Mouse (Mus musculus) layer of hippocampus, postnatal 25 days (tissue): ENCODE results near the gene Cped1. TPM values are rescaled to one million over a fixed set of nuclear protein-coding genes. Genes with fewer than 3 reads are reported as not detected.

Experiments
- DNase-seq, 2 experiments: peaks; one replicate each; pipeline ENCODE4 v3.0.0; 2022; ENCODE audit warnings: mixed read lengths in 2 of 2, low spot score in 1 of 2; ENCODE audit errors: extremely low spot score in 1 of 2
- total RNA-seq, 2 experiments: library from RNA; stranded (reverse); gene quantifications; 2 replicates each; pipeline ENCODE4 v1.2.3; 2021

The Cped1 gene
- 1 to 10 TPM; 1.1 to 1.5 TPM for total RNA-seq

DNA sequence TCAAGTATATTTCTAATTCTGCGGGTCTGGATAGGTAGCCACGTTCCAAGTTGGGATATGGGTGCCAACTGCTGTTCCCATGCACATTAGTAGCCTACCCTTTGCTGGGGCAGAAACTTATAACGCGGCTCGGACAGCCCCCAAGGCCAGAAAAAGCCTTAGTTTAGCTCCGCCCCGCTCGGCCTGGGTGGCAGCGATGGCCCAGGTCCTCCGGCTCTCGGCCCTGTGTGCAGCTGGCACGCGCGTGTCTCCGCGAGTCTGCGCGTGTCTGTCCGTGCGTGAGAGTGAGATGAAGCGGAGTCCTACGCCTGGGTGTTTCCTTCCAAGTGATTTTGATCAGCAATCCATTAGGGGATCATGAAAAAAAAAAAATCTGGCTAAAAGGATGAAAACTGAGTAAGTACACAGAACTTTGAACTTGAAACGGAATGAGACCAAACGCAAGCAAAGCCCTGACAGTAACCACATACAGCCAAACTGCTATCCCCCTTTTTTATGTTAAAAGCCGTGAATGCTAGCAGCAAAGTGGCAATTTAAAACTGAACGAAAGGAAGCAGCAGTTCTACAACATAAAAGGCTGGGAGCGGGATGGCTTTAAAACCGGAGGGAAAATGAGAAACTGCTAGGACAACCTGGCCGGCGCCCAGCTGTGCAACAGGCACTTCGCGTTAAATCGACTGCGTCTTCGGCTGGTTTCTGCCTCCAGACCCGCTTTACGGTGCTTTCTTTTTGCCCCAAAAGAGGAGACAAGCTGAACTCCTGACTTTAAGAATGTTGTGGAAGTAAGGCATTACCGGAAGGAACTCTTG lies at the start of gene Cped1:
Gene Cped1 (plus strand): TSS at position 185 of the 809 bp plus-strand sequence.
- DNase-seq: no peak

DNA sequence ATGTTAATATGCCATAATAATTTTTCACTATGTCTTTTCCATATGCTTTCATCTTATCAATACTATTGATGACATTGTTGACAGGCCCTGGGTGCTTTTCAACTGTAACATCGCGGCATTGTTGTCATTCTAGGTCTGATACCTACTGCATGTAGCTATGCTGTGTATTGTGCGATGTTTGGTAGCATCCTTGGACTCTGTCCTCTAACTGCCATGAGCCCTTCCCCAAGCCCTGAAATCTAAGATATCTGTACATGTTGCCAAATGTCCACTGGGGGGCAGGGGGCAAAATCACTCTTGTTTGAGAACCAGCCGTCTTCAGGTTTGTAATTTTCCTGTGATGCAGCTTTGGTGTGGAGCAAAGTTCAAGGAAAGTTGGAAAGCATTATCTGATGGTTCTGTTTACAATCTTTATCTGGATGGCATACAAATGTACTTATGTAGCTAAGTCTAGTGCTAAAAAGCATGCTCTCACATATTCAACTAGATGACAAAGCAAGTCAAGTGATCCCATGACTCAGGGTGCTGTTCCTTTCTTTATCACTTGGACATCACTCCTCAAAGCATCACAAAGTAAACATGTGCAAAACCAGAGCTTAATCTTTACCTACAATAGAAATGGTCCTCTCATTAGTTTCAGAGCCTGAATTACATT lies 47.6 kb upstream of the Cped1 start:
- DNase-seq: no peak

DNA sequence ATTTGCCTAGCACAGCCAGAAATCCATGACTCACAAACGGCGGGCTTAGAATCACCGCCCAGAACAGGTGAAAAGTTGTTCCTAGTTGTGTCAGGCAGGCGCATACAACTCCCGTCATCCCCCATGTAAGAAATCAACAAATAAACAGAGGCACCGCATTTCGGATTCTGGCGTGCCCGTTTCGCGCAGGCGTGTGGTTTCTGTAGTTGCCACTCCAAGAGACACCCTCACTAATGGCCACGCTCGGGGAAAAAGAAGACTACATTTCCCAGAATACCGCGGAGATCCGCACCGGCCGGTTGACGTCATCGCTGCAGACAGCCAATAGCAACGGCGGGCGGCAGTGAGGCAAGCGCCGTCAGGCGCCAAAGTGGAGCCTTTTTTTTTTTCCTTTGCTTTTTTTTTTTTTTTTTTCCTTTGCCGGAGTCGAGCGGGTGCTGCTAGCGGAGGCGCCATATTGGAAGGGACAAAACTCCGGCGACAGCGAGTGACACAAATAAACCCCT lies 36.4 kb upstream of the Cped1 start, which contains the start of gene Ing3:
Gene Ing3 (plus strand): TSS at position 346 of the 506 bp plus-strand sequence.
- DNase-seq: peak; percentile 84 to 86

DNA sequence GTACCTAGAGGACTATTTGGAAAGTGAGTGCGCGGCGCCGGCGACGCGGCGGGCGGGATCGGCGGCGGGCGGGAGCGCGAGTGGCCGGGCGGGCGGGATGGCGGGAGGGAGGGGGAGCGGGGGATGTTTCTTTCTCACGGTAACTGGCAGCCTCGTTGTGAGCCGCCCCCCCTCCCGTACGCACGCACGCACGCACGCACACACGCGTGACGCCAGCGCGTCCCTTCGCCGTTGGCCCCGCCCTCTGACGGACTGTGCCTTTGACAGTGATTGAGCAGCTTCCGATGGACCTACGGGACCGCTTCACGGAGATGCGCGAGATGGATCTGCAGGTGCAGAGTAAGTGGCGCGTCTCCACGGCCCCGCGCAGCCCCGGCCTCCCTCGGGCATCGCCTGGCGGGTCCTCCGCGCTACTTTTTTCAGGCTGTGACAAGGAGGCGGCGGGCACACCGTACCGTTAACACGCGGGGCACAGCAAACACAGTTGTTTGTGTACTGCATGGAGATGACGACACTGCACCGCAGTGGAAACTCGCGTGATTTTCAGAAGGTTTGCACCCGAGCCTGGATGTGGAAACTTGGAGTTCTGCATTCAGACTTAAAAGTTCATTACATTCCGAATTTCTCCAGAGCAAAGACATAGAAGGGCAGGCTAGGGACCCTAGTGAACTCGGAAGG lies 35.8 kb upstream of the Cped1 start:
- DNase-seq: peak; percentile 90 to 94

DNA sequence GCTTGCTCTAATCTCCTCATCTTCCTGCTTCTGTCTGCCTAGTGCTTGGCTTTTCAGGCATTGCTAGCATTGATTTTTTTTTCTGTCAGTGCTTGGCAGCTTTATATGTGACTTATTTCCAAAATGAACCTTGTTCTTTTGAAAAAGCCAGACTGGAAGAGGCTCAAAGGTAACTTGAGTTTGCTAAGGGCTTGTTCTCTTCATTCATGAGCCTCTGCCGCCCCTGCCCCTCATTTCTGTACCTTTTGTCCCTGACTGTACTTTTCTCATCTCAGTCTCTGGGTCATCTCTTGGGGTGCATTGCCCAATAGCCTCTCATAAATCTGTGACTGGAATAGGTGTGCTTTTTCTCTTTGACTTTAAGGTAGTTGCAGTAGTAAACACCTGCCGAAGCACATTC lies 35.0 kb upstream of the Cped1 start:
- no peak for DNase-seq

DNA sequence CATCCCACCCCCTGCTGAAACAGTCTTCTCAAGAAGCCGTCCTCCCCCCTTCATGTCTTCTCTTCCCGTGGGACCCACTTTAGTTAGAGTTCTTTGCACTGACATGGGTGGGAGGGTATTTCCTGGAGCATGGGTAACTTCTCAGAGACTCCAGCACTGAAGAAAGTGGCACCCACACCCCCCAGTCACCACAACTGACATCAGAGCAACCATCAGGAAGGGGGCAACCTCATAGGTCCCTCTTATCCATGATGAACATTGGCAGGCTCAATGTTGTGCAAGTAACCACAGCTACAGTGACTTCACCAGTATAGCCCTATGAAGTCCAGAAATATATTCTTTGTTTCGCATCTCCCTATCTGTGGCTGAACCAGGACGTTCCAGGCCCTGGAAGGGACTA lies 30.2 kb upstream of the Cped1 start:
- DNase-seq: no peak

DNA sequence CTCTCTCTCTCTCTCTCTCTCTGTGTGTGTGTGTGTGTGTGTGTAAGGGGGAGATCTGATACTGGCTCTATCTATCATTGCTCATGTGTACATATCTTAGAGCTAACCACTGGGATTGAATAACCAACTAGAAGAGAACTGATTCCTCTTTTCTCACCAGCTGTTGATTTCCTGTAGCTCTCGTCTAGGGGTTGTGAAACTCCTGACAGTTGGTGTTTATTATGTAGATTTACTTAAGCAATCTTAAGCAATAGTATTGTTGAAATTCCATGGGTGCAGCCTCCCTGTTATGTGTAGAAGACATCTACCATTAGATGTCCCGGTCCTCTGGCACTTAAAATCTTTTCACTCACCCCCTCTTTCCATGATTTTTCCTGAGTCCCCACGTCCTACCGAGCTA lies 26.8 kb upstream of the Cped1 start:
- no peak for DNase-seq

DNA sequence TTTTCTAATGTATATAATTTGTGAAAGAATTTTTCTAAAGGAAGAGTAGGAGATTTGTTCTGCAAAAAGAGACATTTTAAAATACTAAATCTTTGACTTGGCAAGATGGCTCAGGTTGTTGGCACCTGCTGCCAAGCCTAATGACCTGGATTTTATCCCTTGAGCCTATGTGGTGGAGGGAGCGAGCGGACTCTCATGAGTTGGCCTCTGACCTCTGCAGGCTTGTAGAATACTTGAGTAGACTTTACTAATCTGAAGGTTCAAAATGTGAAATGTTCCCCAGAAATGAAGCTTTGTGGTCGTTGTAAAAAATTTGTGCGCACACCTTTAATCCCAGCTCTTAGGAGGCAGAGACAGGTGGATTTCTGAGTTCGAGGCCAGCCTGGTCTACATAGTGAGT lies 25.8 kb upstream of the Cped1 start:
- no peak for DNase-seq

DNA sequence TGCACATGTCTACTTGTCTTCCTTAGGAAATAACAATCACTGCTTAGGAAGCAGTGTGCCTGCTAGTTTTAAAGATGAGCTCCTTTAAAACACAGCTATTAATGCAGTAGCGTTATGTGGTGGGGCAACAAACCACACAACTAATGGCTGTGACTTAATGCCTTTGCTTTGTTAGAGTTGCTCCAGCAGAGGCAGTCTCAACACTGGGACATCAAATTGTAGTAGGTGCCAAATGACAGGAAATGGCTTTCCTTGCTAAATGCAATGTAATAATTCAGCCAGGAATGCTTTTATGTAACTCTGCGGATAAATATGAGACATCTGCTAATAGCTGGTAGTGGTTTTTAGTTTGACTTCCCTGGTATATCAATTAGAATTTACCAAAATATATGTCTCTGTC lies 8.2 kb upstream of the Cped1 start:
- no peak for DNase-seq

DNA sequence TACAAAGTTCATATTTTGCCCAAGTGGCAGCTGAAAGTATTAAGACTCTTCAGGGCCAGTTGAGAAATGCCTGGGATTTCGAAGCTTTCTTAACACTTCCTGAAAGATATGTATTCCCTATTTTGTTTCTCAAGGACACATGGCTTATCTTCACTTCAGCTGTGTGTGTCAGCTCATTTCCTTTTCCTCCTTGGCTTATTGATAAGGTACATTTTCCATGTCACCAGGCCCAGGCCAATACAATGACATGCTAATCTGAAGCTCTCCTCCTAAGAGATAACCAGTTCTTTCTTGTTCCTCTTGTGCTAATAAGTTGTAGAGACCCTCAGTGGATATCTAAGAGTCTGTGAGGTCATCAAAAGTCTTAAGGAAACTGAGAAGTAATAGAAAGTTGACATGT lies 4.6 kb upstream of the Cped1 start:
- no peak for DNase-seq

DNA sequence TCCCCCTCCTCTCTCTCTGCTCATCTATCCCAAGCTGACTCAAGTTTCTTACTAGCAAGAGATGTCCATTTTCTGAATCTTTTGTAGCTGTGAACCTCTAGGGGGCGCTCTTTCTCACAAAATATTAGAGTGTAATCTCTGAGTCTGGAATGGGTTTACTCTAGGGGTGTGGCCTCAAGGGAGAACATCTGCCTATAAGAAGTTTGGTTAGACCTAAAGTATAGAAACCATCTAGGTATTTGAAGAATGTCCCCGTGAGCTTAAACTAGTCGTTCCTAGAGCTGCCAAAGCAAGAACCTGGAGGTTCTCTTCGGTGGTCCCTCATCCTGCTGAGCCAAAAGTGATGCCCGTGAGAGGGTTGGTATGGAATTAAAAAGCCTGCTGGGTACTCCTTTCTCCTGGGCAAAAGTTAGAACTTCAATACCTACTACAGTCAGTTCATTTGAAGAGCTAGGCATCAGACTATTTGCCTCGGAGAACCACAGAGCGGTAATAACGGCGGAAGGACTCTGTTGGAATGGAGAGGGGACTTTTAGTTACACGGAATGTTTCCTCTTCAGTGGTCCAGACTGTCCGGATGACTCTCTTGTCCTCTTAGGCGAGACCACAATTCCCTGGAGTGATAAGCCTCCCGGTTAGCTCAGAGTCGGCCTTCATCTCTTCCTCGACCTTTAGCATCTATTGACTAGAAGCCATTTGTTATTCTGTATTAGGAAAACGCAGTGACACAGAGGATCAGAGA lies 555 bp upstream of the Cped1 start:
- DNase-seq: peak in 1 of 2 experiments; percentile 44

DNA sequence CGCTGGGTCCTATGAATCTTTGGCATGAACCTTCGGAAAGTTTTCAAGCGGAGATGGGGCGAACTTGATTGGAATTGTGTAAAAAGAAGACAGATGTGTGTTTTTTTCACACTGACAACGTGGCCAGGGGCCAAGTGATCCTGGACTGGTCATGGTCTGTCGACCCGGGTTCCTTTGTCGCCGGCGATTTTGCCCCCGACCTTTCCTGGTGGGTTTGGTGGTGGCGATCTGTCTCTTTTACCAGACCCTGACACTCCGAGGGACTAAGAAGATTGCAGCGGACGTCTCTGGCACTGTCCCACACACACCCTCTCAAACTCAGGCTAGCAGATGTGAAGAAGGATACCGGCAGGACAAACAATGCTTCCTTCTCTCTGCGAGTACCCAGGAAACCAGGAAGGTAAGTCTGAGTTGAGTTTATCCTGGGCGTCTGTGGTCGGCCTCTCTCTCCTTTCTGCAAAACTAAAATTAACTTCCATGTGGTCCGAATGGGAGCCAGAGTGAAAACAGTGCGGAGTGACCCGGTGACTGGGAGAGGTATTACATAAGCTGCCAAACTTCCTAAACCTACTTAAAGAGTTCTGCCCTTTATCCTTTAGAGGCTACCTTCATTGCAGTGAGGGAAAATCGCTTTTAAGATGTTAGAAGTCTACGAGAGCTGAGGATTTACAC lies 1.1 kb downstream of the Cped1 start:
- no peak for DNase-seq

DNA sequence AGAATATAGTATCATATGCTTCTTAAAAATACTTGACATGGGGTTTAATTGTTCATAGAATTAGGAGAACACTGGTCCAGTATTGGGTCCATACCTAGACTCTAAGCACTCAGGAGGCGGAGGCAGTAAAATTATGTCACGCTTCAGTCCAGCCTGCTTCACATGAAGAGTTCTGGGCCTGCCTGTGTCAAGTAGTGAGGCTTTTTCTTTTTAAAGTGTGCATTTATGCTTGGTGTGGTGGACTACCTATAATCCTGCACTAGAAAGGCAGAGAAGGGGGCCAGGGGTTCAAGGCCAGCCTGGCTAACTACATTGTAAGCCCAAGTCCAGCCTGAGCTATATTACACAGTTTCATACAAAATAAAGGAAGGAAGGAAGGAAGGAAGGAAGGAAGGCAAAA lies 1.8 kb downstream of the Cped1 start:
- no peak for DNase-seq

DNA sequence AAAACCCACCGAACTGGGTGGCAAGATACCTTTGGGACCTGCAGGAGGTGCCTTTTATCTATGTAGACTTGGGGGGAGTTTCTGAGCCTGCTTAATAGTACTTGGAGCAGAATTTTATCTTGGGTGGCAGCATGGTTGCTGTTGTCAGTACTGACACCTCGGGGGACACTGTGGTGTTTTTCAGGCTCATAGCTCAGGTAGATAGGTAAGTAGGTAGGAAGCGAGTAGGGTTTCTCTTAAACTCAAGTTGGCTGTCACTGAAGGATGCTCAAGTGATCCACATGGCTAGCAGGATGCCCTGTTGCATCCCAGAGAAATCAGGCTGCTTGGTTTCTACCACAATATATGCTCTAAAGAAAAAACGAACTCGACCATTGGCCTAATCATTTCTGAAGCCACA lies 2.6 kb downstream of the Cped1 start:
- DNase-seq: no peak

DNA sequence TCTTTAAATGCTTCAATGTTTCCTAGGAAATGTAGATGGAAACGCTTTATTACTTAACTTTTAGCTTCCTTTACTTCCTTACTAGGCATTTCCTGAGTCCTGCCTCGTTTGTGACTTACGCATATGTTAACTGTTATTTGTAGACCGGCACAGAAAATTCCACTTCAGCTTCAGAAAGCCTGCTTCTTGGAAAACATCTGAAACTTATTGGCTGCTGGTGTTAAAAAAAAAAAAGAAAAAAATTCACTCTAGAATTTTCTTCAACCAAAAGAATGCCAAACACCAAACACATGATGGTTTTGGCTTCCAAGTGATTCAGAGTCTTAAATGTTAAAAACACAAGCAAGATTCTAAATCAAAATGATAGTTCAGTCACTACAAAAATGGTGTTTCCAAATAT lies 3.4 kb downstream of the Cped1 start:
- no peak for DNase-seq

DNA sequence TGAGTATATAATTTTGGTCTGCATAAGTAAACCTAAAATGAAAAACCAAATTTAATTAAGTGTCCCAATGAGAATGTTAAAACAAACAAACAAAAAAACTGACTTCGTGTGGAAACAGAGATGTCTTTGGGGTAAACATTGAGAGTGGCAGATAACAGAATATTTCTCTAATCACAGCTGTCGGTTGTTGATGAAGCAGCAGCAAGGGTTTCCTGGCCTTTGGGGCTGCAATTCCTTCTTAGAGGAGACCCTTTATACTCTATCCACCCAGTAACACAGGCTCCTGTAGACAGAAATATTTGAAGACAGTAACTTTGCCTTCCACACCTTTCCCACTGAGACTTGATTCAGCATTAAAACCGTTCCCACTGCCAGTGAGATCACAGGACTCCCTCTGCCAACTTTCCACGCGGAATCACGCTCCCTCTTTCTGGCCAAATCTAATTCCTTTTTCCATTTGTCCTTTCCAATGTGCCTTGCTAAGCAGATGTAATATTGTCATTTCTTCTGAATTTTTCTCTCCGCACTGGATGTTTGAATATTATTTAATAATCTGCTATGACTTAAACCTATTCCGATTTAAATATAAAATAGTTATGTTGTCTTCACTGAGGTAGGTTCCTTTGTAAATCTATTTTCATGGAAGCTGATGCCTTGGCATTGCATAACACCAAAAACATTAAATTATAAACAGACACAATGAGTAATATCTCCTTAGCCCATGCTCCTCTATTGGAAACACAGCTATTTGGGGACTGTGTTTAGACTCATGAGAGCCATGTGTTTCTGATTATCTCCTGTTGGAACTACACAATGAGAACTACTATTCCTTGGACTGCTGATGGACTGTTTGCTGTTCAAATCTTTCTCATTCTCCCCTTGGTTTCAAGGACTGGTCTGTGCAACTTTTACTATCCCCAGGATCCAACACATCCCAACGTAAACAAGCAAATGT lies 4.7 kb downstream of the Cped1 start:
- no peak for DNase-seq

DNA sequence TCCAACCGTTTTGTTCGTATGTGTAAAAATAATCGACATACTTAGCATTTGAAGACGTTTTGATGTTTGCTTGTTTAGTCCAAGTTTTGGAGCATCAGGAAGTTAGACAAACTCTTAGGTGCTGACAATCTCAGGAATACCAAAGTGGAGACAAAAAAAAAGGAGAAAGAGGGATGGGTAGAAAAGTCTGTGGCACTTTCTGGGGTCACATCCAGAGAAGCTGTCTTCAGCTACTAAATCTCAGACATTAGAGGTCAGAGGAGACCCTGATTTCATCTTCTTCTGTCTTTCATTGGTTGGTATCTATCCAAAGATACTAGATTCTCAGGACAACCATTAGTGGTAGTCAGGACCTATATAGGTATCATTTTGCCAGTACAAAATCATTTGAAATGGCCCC lies 5.4 kb downstream of the Cped1 start:
- no peak for DNase-seq

DNA sequence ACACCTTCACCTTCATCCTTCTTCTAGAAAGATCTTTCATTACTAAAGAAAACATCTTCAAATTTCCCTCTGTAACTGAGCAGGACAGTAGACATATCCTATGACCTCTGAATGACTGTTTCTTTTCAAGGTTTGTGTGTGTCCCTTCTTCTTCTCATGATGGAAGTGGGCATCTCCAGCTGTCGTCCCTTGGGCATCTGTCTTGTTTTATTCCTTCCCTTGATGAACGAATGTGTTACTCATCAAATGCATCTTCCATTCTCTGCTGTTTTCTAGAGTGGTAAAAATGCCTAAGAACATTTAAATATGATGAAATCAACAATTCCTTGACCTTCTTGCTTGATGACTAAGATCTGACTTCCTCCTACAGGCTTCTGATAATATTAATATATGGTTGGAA lies 7.4 kb downstream of the Cped1 start:
- DNase-seq: no peak

DNA sequence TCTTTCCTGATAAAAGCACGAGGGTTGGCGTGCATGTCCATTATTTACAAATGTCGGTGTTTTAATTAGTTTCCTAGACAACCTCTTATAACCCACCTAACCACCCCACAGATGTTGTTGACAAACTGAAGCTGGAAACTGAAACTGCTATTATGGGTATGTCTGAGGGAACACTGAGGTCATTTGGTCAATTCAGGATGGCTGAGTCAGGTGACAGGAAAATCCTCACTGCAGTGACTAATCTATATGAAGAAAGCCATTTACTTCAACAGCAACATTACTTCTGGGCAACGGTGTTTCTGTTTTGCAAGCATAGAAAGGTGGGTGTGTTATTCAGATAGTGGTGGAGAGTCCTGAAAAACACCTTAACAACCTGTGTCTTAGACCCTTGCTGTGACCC lies 12.4 kb downstream of the Cped1 start:
- DNase-seq: no peak
